Mouse (Mus musculus) bone marrow, adult 2 months (tissue): ENCODE measurements around the gene Rbm8a.

Experiments used
- CTCF ChIP-seq: fragments of 200-500 bp; IDR thresholded peaks from 2 replicates; pipeline ENCODE4 v1.5.1; 2011; ENCODE audit warnings: low read length, control low read depth; ENCODE audit not compliant: control insufficient read depth, insufficient read depth
- POLR2A ChIP-seq: fragments of 200-500 bp; IDR thresholded peaks from 2 replicates; pipeline ENCODE4 v1.6.1; 2011; ENCODE audit warnings: low read depth, mild to moderate bottlenecking, control low read depth, low read length, borderline replicate concordance; ENCODE audit not compliant: control insufficient read depth

DNA sequence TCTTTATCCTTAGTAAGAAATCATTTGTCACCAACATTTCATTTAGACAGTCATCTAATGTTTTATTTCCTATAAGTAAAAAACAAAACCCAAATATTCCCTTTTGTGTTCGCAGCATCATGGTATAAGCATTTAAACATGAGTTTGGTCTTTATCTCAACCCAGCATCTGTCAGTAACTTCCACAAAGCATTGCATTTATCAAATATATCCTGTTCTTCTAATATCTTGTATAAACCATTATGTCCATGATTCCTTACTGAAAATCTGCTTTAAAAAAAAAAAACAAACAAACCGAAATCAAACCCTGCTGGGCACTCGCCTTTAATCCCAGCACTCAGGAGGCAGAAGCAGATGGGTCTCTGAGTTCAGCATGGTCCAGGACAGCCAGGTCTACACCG is 23.1 kb upstream of the Rbm8a start:
- TF ChIP-seq CTCF (no peak), POLR2A (no peak)
